Mouse (Mus musculus) embryonic facial prominence, embryonic 15.5 days (tissue): ENCODE results near the gene Ccdc18. TPM values are rescaled to one million over a fixed set of nuclear protein-coding genes. Genes with fewer than 3 reads are reported as not detected.
A peak's percentile ranks its signal among the peaks of the same experiment; 100 is the strongest.
"Not testable (repeated sequence)": the region's sequence is repeated elsewhere in the genome, so short reads cannot be mapped to it uniquely, and the experiment has no call there.

Source experiments
- ATAC-seq: fragments of 200-750 bp; cut with Nextera tagmentation; 2 replicates; pipeline ENCODE4 v1.8.0; 2017; ENCODE audit warnings: low read depth, moderate TSS enrichment; ENCODE audit not compliant: insufficient number of reproducible peaks, low FRiP score, low TSS enrichment
- H3K27ac ChIP-seq: fragments of 300-500 bp; sonication (generic); replicated peaks from 2 replicates; pipeline ENCODE4 v1.5.1; 2015; ENCODE audit warnings: mild to moderate bottlenecking, inconsistent platforms
- H3K27me3 ChIP-seq: fragments of 300-500 bp; sonication (generic); 2 replicates; pipeline ENCODE4 v1.6.1; 2015; ENCODE audit warnings: inconsistent platforms
- H3K36me3 ChIP-seq: fragments of 300-500 bp; sonication (generic); 2 replicates; pipeline ENCODE4 v1.6.1; 2015; ENCODE audit warnings: mild to moderate bottlenecking, inconsistent platforms
- H3K4me1 ChIP-seq: fragments of 300-500 bp; sonication (generic); 2 replicates; pipeline ENCODE4 v1.6.1; 2015; ENCODE audit warnings: inconsistent platforms
- H3K4me2 ChIP-seq: fragments of 300-500 bp; sonication (generic); replicated peaks from 2 replicates; pipeline ENCODE4 v1.6.1; 2015; ENCODE audit warnings: mild to moderate bottlenecking, inconsistent platforms
- H3K4me3 ChIP-seq: fragments of 300-500 bp; sonication (generic); replicated peaks from 2 replicates; pipeline ENCODE4 v1.5.1; 2015; ENCODE audit warnings: mild to moderate bottlenecking, inconsistent platforms
- H3K9ac ChIP-seq: fragments of 300-500 bp; sonication (generic); 2 replicates; pipeline ENCODE4 v1.6.1; 2015; ENCODE audit warnings: inconsistent platforms
- H3K9me3 ChIP-seq: fragments of 300-500 bp; sonication (generic); replicated peaks from 2 replicates; pipeline ENCODE4 v1.6.1; 2016; ENCODE audit warnings: inconsistent platforms
- WGBS: fragments of 180-500 bp; shearing (Covaris S2); methylation state at CpG from one replicate; pipeline ENCODE4 v1.1.7; 2015; 5-methylcytosine and 5-hydroxymethylcytosine counted together
- polyA plus RNA-seq: library from polyadenylated mRNA; unstranded; fragments of >200 nt; fragmentation: Nextera tagmentation; extraction: Ambion mirVana; gene quantifications from 2 replicates; pipeline ENCODE4 v1.2.1, GENCODE M21; 2015

Gene Ccdc18
- polyA plus RNA-seq: 10.6 and 11.0 TPM in 2 replicates

- Histone ChIP-seq H3K9me3 (no peaks in the 10 kb centered on the region), H3K4me3 (peak within 1 kb of the TSS; percentile 84), H3K4me2 (peak within 1 kb of the TSS; percentile 68), H3K27me3 (no peaks in the 10 kb centered on the region), H3K36me3 (peaks cover 3% of the 10 kb centered on the region), H3K9ac (peak within 1 kb of the TSS; percentile 85), H3K27ac (peak within 1 kb of the TSS; percentile 91), H3K4me1 (peaks cover 8% of the 10 kb centered on the region)
- peak; percentile 99 for ATAC-seq
- 2% methylated on average over 65 of the region's 65 CpGs for WGBS
Measured at GRCm38 (mm10) chr5:108132441-108133243, at the start of gene Ccdc18, which contains the start of gene Tmed5. Ccdc18 (plus strand) TSS chr5:108132875. Tmed5 (minus strand) TSS chr5:108132620.

- H3K27ac ChIP-seq: no peak overlapping the region
- no peak overlapping the region for H3K9ac ChIP-seq
- H3K4me3 ChIP-seq: no peak overlapping the region
- 88% methylated on average over 2 of the region's 2 CpGs for WGBS
- no peaks in the 10 kb centered on the region for H3K4me1 ChIP-seq
- no peak for ATAC-seq
- peaks cover 41% of the 10 kb centered on the region for H3K36me3 ChIP-seq
- H3K4me2 ChIP-seq: no peak overlapping the region
- no peaks in the 10 kb centered on the region for H3K9me3 ChIP-seq
- H3K27me3 ChIP-seq: no peaks in the 10 kb centered on the region
Measured at GRCm38 (mm10) chr5:108085440-108085839, 47.2 kb upstream of the Ccdc18 start.

GRCm38 (mm10) chr5:108092731-108093130, 39.9 kb upstream of the Ccdc18 start:
- H3K4me2 ChIP-seq, H3K27ac ChIP-seq, H3K4me1 ChIP-seq, H3K9ac ChIP-seq, H3K4me3 ChIP-seq, ATAC-seq, H3K27me3 ChIP-seq, H3K9me3 ChIP-seq: not testable (repeated sequence)
- H3K36me3 ChIP-seq: peaks cover 51% of the 10 kb centered on the region
- 95% methylated on average over 8 of the region's 8 CpGs for WGBS

GRCm38 (mm10) chr5:108097676-108098075, 35.0 kb upstream of the Ccdc18 start:
- WGBS: 90% methylated on average over 3 of the region's 3 CpGs
- H3K27ac ChIP-seq: no peak overlapping the region
- H3K27me3 ChIP-seq: no peaks in the 10 kb centered on the region
- peaks cover 43% of the 10 kb centered on the region for H3K36me3 ChIP-seq
- H3K9ac ChIP-seq: no peak overlapping the region
- H3K4me1 ChIP-seq: no peaks in the 10 kb centered on the region
- ATAC-seq: no peak
- H3K9me3 ChIP-seq: no peaks in the 10 kb centered on the region
- no peak overlapping the region for H3K4me2 ChIP-seq
- H3K4me3 ChIP-seq: no peak overlapping the region

GRCm38 (mm10) chr5:108100196-108100595, 32.5 kb upstream of the Ccdc18 start:
- no peak overlapping the region for H3K4me2 ChIP-seq
- no peak overlapping the region for H3K27ac ChIP-seq
- no peaks in the 10 kb centered on the region for H3K9me3 ChIP-seq
- peaks cover 40% of the 10 kb centered on the region for H3K36me3 ChIP-seq
- no peak overlapping the region for H3K9ac ChIP-seq
- ATAC-seq: no peak
- H3K4me3 ChIP-seq: no peak overlapping the region
- H3K4me1 ChIP-seq: no peaks in the 10 kb centered on the region
- no peaks in the 10 kb centered on the region for H3K27me3 ChIP-seq

GRCm38 (mm10) chr5:108104306-108104705, 28.4 kb upstream of the Ccdc18 start:
- H3K27me3 ChIP-seq: no peaks in the 10 kb centered on the region
- H3K4me3 ChIP-seq: no peak overlapping the region
- WGBS: 82% methylated on average over 5 of the region's 5 CpGs
- H3K9ac ChIP-seq: no peak overlapping the region
- H3K4me1 ChIP-seq: no peaks in the 10 kb centered on the region
- ATAC-seq: no peak
- peaks cover 31% of the 10 kb centered on the region for H3K36me3 ChIP-seq
- H3K27ac ChIP-seq: no peak overlapping the region
- no peaks in the 10 kb centered on the region for H3K9me3 ChIP-seq
- no peak overlapping the region for H3K4me2 ChIP-seq

- 88% methylated on average over 7 of the region's 7 CpGs for WGBS
- Histone ChIP-seq H3K9me3 (no peaks in the 10 kb centered on the region), H3K27ac (no peak overlapping the region), H3K9ac (no peak overlapping the region), H3K4me3 (no peak overlapping the region), H3K36me3 (peaks cover 21% of the 10 kb centered on the region), H3K27me3 (no peaks in the 10 kb centered on the region), H3K4me2 (no peak overlapping the region), H3K4me1 (no peaks in the 10 kb centered on the region)
- no peak for ATAC-seq
Measured at GRCm38 (mm10) chr5:108109346-108109745, 23.3 kb upstream of the Ccdc18 start.

- no peaks in the 10 kb centered on the region for H3K4me1 ChIP-seq
- H3K4me2 ChIP-seq: no peak overlapping the region
- no peaks in the 10 kb centered on the region for H3K9me3 ChIP-seq
- WGBS: 89% methylated on average over 4 of the region's 4 CpGs
- H3K9ac ChIP-seq: no peak overlapping the region
- no peaks in the 10 kb centered on the region for H3K27me3 ChIP-seq
- H3K36me3 ChIP-seq: no peaks in the 10 kb centered on the region; the same call in 1 of the 2 replicates
- H3K27ac ChIP-seq: no peak overlapping the region
- H3K4me3 ChIP-seq: no peak overlapping the region
- ATAC-seq: no peak
Measured at GRCm38 (mm10) chr5:108117693-108118092, 15.0 kb upstream of the Ccdc18 start.

GRCm38 (mm10) chr5:108120221-108120900, 12.3 kb upstream of the Ccdc18 start:
- no peaks in the 10 kb centered on the region for H3K9me3 ChIP-seq
- no peaks in the 10 kb centered on the region for H3K4me1 ChIP-seq
- 85% methylated on average over 9 of the region's 9 CpGs for WGBS
- no peak overlapping the region for H3K4me2 ChIP-seq
- no peak for ATAC-seq
- no peak overlapping the region for H3K27ac ChIP-seq
- no peak overlapping the region for H3K9ac ChIP-seq
- no peaks in the 10 kb centered on the region; the same call in 1 of the 2 replicates for H3K36me3 ChIP-seq
- H3K4me3 ChIP-seq: no peak overlapping the region
- H3K27me3 ChIP-seq: no peaks in the 10 kb centered on the region

- WGBS: under 1% methylated on average over 32 of the region's 32 CpGs
- peak overlapping the region; percentile 91 for H3K27ac ChIP-seq
- peaks cover 8% of the 10 kb centered on the region for H3K4me1 ChIP-seq
- H3K4me2 ChIP-seq: peak overlapping the region; percentile 68
- no peak; the same call in 1 of the 2 replicates for ATAC-seq
- peak overlapping the region; percentile 84 for H3K4me3 ChIP-seq
- H3K36me3 ChIP-seq: peaks cover 3% of the 10 kb centered on the region
- H3K9me3 ChIP-seq: no peaks in the 10 kb centered on the region
- peak overlapping the region; percentile 85 for H3K9ac ChIP-seq
- no peaks in the 10 kb centered on the region for H3K27me3 ChIP-seq
Measured at GRCm38 (mm10) chr5:108131849-108132440, 730 bp upstream of the Ccdc18 start.

- H3K27me3 ChIP-seq: no peaks in the 10 kb centered on the region
- H3K36me3 ChIP-seq: 0 out of 2 replicates have a peak, but pooled peaks cover 4% of the 10 kb centered on the region
- no peak overlapping the region for H3K27ac ChIP-seq
- H3K9ac ChIP-seq: no peak overlapping the region
- H3K9me3 ChIP-seq: no peaks in the 10 kb centered on the region
- no peaks in the 10 kb centered on the region for H3K4me1 ChIP-seq
- ATAC-seq: no peak
- WGBS: 89% methylated on average over 1 of the region's 1 CpGs
- H3K4me2 ChIP-seq: no peak overlapping the region
- no peak overlapping the region for H3K4me3 ChIP-seq
Measured at GRCm38 (mm10) chr5:108152592-108152991, 19.9 kb downstream of the Ccdc18 start.
